Mouse (Mus musculus) brain, embryonic 14.5 days (tissue): ENCODE results near the gene Alkbh1. TPM values are rescaled to one million over a fixed set of nuclear protein-coding genes. Genes with fewer than 3 reads are reported as not detected.
A peak's percentile ranks its signal among the peaks of the same experiment; 100 is the strongest.

Source experiments
- DNase-seq: peaks from one replicate; pipeline ENCODE4 v3.0.0-alpha.2; 2011; ENCODE audit warnings: low read depth
- CTCF ChIP-seq: fragments of 200-500 bp; IDR thresholded peaks from 2 replicates; pipeline ENCODE4 v1.5.1; 2012; ENCODE audit warnings: inconsistent platforms, mild to moderate bottlenecking, moderate library complexity, borderline replicate concordance; ENCODE audit not compliant: insufficient read depth, insufficient read length; ENCODE audit errors: extremely low read depth
- POLR2A ChIP-seq: fragments of 200-500 bp; IDR thresholded peaks from 2 replicates; pipeline ENCODE4 v1.6.1; 2012; ENCODE audit warnings: mild to moderate bottlenecking, inconsistent platforms, borderline replicate concordance; ENCODE audit not compliant: poor library complexity, insufficient read depth, insufficient read length, severe bottlenecking; ENCODE audit errors: extremely low read depth
- polyA plus RNA-seq: library from polyadenylated mRNA; depleted of rRNA; stranded (reverse); fragments of >200 nt; gene quantifications from 2 replicates; pipeline ENCODE4 v1.2.3, GENCODE M21; 2012

Gene Alkbh1
- polyA plus RNA-seq, 1 experiment, result 30.0 TPM

GRCm38 (mm10) chr12:87413179-87413790 lies 30.5 kb downstream of the Alkbh1 start:
- no peak for TF ChIP-seq POLR2A
- TF ChIP-seq CTCF, result peak; percentile 96
- peak; percentile 75 for DNase-seq

DNA sequence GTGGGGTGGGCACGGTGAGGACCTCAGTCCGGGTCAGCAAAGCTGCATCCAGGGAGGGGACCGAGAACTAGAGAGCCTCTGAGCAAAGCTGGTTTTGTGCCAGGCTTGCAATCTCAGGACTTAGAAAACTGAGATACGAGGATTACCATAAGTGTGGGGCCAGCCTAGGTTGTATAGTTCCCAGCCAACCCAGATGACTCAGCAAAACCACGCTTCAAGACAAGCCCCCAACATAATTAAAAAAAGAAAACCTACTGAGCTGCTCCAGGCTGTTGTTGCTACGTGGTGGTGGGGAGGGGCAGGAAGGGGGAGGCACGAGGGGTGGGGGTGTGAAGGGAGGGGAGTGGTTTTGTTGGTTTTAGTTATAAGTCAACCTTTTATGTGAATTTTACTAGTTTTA lies 32.8 kb downstream of the Alkbh1 start:
- no peak for TF ChIP-seq CTCF
- DNase-seq, result no peak

DNA sequence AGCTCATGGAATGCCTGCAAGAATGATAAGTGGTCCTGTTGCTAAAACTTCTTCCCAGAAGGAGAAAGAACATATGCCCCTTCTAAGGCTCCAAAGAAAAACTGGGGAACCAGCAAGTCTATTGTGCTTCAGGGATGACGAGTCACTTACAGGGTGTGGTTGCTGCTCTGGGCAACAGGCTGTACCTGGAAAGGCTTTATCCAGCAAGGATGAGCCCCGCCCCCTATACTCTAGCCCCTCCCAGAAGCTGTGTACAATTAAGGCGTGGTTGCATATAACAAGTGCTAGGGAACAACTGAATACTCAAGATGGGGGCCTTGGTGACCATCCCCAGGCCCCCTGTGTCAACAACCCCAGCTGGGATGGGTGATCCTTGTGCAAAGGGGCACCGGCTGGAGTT lies 34.7 kb downstream of the Alkbh1 start:
- TF ChIP-seq CTCF, result no peak
- TF ChIP-seq POLR2A, result no peak
- DNase-seq, result no peak

GRCm38 (mm10) chr12:87407869-87408605 lies 35.8 kb downstream of the Alkbh1 start:
- TF ChIP-seq CTCF (no peak), POLR2A (no peak)
- peak; percentile 17 for DNase-seq

- TF ChIP-seq POLR2A, result no peak
- no peak for TF ChIP-seq CTCF
- DNase-seq, result no peak
Measured at GRCm38 (mm10) chr12:87405721-87406120, 38.1 kb downstream of the Alkbh1 start.

DNA sequence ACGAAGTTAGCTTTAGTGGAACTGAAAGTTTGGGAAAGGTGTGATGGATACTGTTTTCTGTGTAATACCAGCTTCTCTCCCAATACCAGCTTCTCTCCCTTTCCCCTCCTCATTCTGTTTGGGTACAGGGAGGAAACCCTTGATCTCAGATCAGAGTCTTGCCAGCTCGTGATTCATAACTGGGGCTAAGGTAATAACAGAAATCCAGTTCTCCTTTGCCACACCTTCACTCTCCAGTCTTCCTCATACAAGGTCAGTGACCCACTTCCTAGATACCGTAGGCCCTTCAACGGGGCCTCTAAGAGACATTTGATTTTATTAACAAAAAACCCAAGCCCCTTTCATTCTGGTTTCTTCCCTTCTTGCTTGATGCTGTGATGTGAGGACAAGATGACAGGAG lies 38.7 kb downstream of the Alkbh1 start:
- DNase-seq, result no peak
- no peak for TF ChIP-seq CTCF
- no peak for TF ChIP-seq POLR2A

- TF ChIP-seq POLR2A (no peak), CTCF (no peak)
- DNase-seq, result no peak
Measured at GRCm38 (mm10) chr12:87401883-87402282, 41.9 kb downstream of the Alkbh1 start.

DNA sequence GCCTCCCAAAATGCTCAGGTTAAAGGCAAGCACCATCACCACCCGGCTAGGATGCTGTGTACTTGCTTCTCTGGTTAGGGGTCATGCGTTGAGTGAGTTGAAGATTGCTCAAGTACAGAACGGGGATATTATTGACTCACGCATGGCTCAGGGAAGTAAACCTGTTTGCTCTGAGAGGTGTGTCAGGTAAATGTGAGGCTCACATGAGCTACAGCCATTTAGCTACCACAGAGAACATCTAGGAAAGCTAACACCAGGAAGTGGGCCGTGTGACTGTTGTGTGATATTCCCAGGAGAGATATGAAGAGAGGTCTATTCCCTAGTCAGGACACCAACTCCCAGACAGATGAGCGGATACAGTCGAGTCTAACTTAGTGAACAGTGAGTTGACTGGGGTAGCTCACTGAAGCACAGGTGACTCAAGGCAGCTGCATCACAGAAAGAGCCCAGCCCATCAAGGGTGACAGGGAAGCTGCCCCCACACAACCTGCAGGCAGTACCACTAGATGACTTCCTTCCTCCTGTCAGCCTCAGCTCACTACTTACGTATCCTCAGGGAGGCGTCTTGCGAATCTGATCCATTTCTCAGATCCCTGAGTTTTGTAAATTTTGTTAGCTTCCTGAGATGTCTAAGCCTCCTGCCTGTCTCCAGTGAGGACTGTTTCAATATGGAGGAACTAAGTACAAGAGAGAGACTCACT lies 44.5 kb downstream of the Alkbh1 start:
- DNase-seq, result no peak
- TF ChIP-seq POLR2A (no peak), CTCF (no peak)

- DNase-seq, result no peak
- TF ChIP-seq CTCF, result no peak
- no peak for TF ChIP-seq POLR2A
Measured at GRCm38 (mm10) chr12:87397811-87398417, 45.9 kb downstream of the Alkbh1 start.

DNA sequence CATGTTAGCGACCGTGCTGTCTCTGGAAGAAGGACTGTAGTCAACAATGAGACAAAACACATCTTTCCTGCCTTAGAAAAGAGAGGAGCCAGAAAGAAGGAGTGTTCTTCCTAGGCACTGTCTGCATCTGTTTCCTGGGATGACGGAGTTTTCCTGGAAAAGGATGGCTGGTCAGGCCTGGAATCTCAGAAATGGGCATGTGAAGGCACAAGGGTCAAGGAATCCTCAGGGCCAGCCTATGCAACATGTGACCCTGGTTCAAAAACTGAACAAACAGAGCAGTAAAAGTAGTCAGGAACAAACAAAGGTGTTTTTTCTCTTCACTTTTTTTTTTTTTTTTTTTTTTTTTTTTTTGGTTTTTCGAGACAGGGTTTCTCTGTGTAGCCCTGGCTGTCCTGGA lies 46.7 kb downstream of the Alkbh1 start:
- no peak for TF ChIP-seq CTCF
- TF ChIP-seq POLR2A, result no peak
- DNase-seq, result no peak

DNA sequence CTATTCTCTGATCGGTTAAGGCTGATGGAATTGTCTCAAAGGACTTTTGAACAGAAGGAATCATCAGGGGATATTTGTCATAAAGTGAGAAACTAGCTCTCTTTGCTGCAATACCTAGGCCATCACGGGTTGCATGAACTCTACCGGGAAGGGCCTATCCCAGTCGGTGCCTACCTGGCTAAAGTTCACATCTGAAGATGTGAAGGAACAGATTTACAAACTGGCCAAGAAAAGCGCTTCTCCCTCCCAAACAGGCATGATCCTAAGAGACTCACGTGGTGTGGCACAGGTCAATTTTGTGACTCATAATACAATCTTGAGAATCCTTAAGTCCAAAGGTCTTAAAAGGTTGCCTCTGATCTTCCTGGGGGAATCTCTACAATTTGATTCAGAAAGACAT lies 49.5 kb downstream of the Alkbh1 start:
- DNase-seq, result no peak
- TF ChIP-seq POLR2A (no peak), CTCF (no peak)
